Mouse (Mus musculus): ENCODE data around the gene Rnaseh2a. TPM values are rescaled to one million over a fixed set of nuclear protein-coding genes. Genes with fewer than 3 reads are reported as not detected.

Gene Rnaseh2a
- total and polyA plus RNA-seq, 3 experiments: 105 to 109 TPM; not detected in 1

DNA sequence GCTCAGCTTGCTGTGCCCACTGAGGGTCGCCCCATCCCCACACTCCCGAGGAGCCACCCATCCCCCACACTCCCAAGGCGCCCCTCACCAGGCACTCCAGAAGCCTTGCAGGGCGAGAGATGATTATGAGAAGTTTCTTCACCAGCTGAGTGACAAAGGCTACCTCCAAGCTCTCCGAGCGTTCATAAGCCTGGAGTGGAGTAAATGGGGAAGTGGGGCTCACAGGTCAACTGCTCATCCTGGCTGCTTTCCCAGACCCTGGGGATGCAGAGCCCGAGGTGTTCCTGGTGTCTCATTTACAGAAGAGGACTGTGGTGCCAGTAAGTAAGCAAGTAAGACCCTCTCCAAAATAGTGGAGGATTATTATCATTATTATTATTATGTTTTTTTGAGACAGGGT, 44.0 kb downstream of the Rnaseh2a start (continued):
- TF ChIP-seq KAT2A (conservative IDR thresholded peaks at IDR 0.05; ENCODE audit: low read depth, low read length) (no peak), ETS1 (IDR thresholded peaks at IDR 0.05; ENCODE audit: low read depth, low read length) (peak; percentile 48; the same call in 1 of the 2 replicates), POLR2A (IDR thresholded peaks at IDR 0.05; ENCODE audit: control insufficient read depth in 1 of 2, insufficient read depth in 1 of 2, low read depth in 1 of 2, low read length in 2 of 2, poor library complexity in 1 of 2) (no peak; a peak in 1 of 4 replicates), SMC3 (IDR thresholded peaks at IDR 0.05; ENCODE audit: low read depth, low read length) (0 out of 2 replicates have a peak, but pooled peaks have one; percentile 15), MYB (IDR thresholded peaks at IDR 0.05; ENCODE audit: low read depth, low read length) (0 out of 2 replicates have a peak, but pooled peaks have one; percentile 20), ZNF384 (IDR thresholded peaks at IDR 0.05; ENCODE audit: low read depth, low read length) (no peak), USF1 (IDR thresholded peaks at IDR 0.05; ENCODE audit: low read depth, low read length) (no peak), HCFC1 (IDR thresholded peaks at IDR 0.05; ENCODE audit: low read depth, low read length) (0 out of 2 replicates have a peak, but pooled peaks have one; percentile 22), GATA1 (IDR thresholded peaks at IDR 0.05; ENCODE audit: low read depth, low read length) (no peak)

DNA sequence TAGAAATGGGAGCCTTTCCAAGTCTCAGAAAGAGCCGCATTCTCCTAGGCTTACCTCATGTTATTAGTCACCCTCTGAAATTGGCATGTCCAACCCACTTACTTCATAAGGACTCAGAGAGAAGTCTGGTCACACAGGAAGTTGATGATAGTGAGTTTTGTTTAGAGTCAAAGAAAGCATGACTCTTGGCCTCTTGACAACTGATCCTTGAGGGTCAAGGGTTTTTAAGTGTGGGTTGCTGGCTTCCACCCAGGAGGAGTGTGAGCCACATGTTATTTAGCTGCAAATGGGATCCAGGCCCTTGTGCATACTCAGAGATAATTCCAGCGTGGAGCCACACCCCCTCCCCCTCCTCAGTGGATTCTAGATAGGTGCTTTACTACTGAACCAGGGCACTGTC, 48.0 kb downstream of the Rnaseh2a start:
- Histone ChIP-seq H3K79me2 (ENCODE audit: control insufficient read depth, insufficient read depth, low read length, poor library complexity) (no peaks in the 10 kb centered on the region), H3K4me1 (ENCODE audit: control insufficient read depth in 1 of 2, insufficient read depth in 2 of 2, low read length in 2 of 2) (peaks cover 9 to 27% of the 10 kb centered on the region in 2 experiments; a peak in 3 of 4 replicates), H3K9me3 (replicated peaks; ENCODE audit: insufficient read depth, low read length) (no peaks in the 10 kb centered on the region), H3K9ac (ENCODE audit: control insufficient read depth, low read depth, low read length, poor library complexity, severe bottlenecking) (no peak overlapping the region), H3K27ac (ENCODE audit: control insufficient read depth, low read depth, low read length) (no peak overlapping the region), H3K36me3 (ENCODE audit: control insufficient read depth in 1 of 2, insufficient read depth in 2 of 2, low read length in 2 of 2) (peaks cover 0 to 18% of the 10 kb centered on the region in 2 experiments; a peak in 2 of 4 replicates), H3K27me3 (ENCODE audit: control insufficient read depth in 1 of 2, insufficient read depth in 2 of 2, low read length in 2 of 2) (no peaks in the 10 kb centered on the region), H3K4me3 (ENCODE audit: control insufficient read depth in 1 of 2, insufficient read depth in 1 of 2, low read depth in 2 of 2, low read length in 2 of 2) (no peak overlapping the region)
- no peak for DNase-seq (ENCODE audit: low read depth, low spot score)
- no peak for TF ChIP-seq TAL1 (IDR thresholded peaks at IDR 0.05; ENCODE audit: low read length)
- no peak for TF ChIP-seq MYB (IDR thresholded peaks at IDR 0.05; ENCODE audit: low read depth, low read length)
- no peak for TF ChIP-seq ZMIZ1 (IDR thresholded peaks at IDR 0.05; ENCODE audit: low read depth, low read length)
- TF ChIP-seq HCFC1 (IDR thresholded peaks at IDR 0.05; ENCODE audit: low read depth, low read length): no peak
- no peak for TF ChIP-seq RAD21 (IDR thresholded peaks at IDR 0.05; ENCODE audit: low read depth, low read length)
- TF ChIP-seq ZC3H11A (IDR thresholded peaks at IDR 0.05; ENCODE audit: low read depth, low read length): no peak
- no peak for TF ChIP-seq ZKSCAN1 (IDR thresholded peaks at IDR 0.05; ENCODE audit: low read depth, low read length)
- no peak for TF ChIP-seq MEF2A (IDR thresholded peaks at IDR 0.05; ENCODE audit: extremely low read depth, insufficient replicate concordance, low read depth, low read length, poor library complexity, severe bottlenecking)
- no peak for TF ChIP-seq ELF1 (IDR thresholded peaks at IDR 0.05; ENCODE audit: low read depth, low read length)
- TF ChIP-seq NRF1 (IDR thresholded peaks at IDR 0.05; ENCODE audit: insufficient read depth, low read depth, low read length, poor library complexity, severe bottlenecking): no peak
- no peak for TF ChIP-seq ETS1 (IDR thresholded peaks at IDR 0.05; ENCODE audit: low read depth, low read length)
- no peak for TF ChIP-seq MAZ (IDR thresholded peaks at IDR 0.05; ENCODE audit: low read depth, low read length)
- TF ChIP-seq MYC (IDR thresholded peaks at IDR 0.05; ENCODE audit: low read depth, low read length): no peak
- TF ChIP-seq USF1 (IDR thresholded peaks at IDR 0.05; ENCODE audit: low read depth, low read length): no peak
- no peak for TF ChIP-seq UBTF (IDR thresholded peaks at IDR 0.05; ENCODE audit: borderline replicate concordance, insufficient read depth, low read depth, low read length)
- no peak for TF ChIP-seq KAT2A (conservative IDR thresholded peaks at IDR 0.05; ENCODE audit: low read depth, low read length)
- TF ChIP-seq SIN3A (IDR thresholded peaks at IDR 0.05; ENCODE audit: low read length): no peak
- no peak for TF ChIP-seq CTCF (IDR thresholded peaks at IDR 0.05 in 2 of 3, conservative IDR thresholded peaks at IDR 0.05 in 1 of 3; ENCODE audit: control insufficient read depth in 1 of 3, insufficient read depth in 1 of 3, low read depth in 2 of 3, low read length in 3 of 3, poor library complexity in 1 of 3, severe bottlenecking in 1 of 3)
- no peak for TF ChIP-seq CHD2 (IDR thresholded peaks at IDR 0.05; ENCODE audit: low read length)

Measured in MEL (cell line).